Mouse (Mus musculus): ENCODE data around the gene Cd8b1. TPM values are rescaled to one million over a fixed set of nuclear protein-coding genes. Genes with fewer than 3 reads are reported as not detected.
"Not testable (repeated sequence)": the region's sequence is repeated elsewhere in the genome, so short reads cannot be mapped to it uniquely, and the experiment has no call there.

Gene Cd8b1
- polyA plus RNA-seq, 1 experiment from 2014 or later = not detected

DNA sequence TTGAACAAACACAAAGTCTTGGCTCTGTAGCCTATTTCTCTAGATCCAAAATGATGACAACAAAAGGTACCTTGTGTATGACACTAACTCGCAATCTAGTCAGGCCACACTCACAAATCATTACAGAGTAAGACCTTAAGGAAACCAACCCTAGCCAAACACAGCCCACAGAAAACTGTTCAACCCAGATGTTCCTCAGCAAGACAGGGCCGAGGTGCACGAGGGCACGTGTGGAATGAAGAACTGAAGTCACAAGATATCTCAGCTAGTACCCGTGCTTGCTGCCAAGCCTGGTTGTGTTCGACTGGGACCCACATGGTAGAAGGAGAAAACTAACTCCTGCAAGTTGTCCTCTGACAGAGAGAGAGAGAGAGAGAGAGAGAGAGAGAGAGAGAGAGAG lies 7.3 kb downstream of the Cd8b1 start:
- H3K27ac ChIP-seq = no peak overlapping the region
- H3K4me1 ChIP-seq (replicated peaks) = no peaks in the 10 kb centered on the region
- no peak for ATAC-seq (ENCODE audit: low read depth)
- H3K9me3 ChIP-seq (replicated peaks) = no peaks in the 10 kb centered on the region
- H3K4me2 ChIP-seq = no peak overlapping the region
- H3K36me3 ChIP-seq = no peaks in the 10 kb centered on the region
- no peaks in the 10 kb centered on the region for H3K27me3 ChIP-seq
- WGBS (ENCODE audit: insufficient replicate concordance) = 60% methylated on average over 6 of the region's 6 CpGs
- DNase-seq = no peak
- no peak overlapping the region for H3K4me3 ChIP-seq (replicated peaks)
- H3K9ac ChIP-seq = no peak overlapping the region

DNA sequence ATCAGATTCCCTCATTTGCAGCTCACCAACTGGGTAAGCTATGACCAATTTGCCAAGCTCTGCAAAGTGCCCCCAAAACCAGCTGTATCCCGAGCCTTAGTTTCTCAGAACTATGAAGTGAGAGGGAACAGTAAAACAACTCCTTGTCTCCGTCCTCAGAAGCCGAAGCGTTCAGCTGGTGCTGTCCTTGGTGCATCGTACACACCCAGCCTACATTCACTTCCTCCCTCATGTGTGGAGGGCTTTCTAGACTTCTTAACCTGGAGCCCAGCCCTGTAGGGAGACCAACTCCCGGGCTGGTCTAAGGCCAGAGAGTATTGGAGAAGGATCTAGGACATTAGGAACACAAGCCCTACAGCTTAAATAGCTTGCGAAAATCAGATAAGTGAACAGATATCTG lies 7.9 kb downstream of the Cd8b1 start:
- Histone ChIP-seq H3K9me3 (replicated peaks) (no peaks in the 10 kb centered on the region), H3K4me2 (no peak overlapping the region), H3K4me1 (replicated peaks) (no peaks in the 10 kb centered on the region), H3K4me3 (replicated peaks) (no peak overlapping the region), H3K9ac (no peak overlapping the region), H3K36me3 (no peaks in the 10 kb centered on the region), H3K27me3 (no peaks in the 10 kb centered on the region), H3K27ac (no peak overlapping the region)
- 71% methylated on average over 7 of the region's 7 CpGs for WGBS (ENCODE audit: insufficient replicate concordance)
- no peak for ATAC-seq (ENCODE audit: low read depth)
- DNase-seq = no peak

DNA sequence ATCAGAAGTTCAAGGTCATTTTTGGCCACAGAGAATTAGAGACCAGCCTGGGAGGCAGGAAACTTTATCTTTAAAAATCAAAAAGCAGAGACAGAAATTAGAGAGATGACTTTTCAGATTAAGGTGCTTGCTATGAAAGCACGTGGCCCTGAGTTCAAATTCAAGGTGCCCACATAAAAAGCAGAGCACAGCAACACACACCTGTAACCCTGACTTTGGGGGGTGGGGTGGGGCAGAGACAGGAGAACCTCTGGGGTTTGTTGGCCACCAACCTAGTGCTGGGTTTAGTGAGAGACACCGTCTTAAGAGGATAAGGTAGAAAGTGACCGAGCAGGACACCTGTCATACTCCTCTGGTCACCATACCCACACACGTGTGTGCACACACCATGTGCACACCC lies 8.9 kb downstream of the Cd8b1 start:
- not testable (repeated sequence) for H3K4me2 ChIP-seq; H3K9ac ChIP-seq; H3K9me3 ChIP-seq (replicated peaks); ATAC-seq (ENCODE audit: low read depth); H3K36me3 ChIP-seq; H3K4me3 ChIP-seq (replicated peaks); H3K27ac ChIP-seq; H3K4me1 ChIP-seq (replicated peaks); DNase-seq; H3K27me3 ChIP-seq
- 68% methylated on average over 2 of the region's 4 CpGs for WGBS (ENCODE audit: insufficient replicate concordance)

DNA sequence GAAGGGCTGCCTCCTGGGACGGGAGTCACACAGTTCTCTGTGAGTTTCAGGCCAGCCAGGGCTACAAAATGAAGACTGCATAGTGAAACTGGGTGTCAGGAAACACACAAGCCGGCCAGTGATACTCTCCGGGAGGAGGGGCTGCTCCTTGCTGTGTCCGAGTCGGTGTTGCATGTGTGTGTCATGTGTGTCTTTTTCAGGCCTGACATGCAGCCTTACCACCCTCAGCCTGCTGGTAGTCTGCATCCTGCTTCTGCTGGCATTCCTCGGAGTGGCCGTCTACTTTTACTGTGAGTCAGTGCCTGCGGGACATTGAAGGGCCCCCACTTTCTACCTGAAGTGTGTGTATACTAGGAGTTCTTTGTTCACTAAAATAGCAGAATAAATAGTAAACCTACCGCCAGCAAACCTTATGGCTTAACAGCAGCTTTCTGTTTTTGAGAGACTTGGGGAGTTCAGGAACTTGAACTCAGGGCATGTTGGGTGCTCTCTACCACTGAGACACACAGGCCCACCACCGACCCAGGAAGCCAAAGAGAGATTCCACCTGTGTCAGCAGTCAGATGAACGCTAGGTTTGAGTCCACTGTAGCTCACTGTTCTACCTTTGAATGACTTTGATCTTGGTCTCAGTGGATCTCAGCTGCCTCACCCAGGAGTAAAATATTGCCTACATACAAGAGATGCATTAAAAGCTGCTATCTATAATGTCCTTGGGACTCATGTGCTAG lies 9.8 kb downstream of the Cd8b1 start:
- DNase-seq (no peak), ATAC-seq (ENCODE audit: low read depth) (no peak)
- H3K27ac ChIP-seq = no peak overlapping the region
- no peaks in the 10 kb centered on the region for H3K27me3 ChIP-seq
- no peak overlapping the region for H3K9ac ChIP-seq
- no peak overlapping the region for H3K4me2 ChIP-seq
- H3K4me3 ChIP-seq (replicated peaks) = no peak overlapping the region
- no peaks in the 10 kb centered on the region for H3K36me3 ChIP-seq
- no peaks in the 10 kb centered on the region for H3K9me3 ChIP-seq (replicated peaks)
- no peaks in the 10 kb centered on the region for H3K4me1 ChIP-seq (replicated peaks)
- WGBS (ENCODE audit: insufficient replicate concordance) = 70% methylated on average over 11 of the region's 11 CpGs

DNA sequence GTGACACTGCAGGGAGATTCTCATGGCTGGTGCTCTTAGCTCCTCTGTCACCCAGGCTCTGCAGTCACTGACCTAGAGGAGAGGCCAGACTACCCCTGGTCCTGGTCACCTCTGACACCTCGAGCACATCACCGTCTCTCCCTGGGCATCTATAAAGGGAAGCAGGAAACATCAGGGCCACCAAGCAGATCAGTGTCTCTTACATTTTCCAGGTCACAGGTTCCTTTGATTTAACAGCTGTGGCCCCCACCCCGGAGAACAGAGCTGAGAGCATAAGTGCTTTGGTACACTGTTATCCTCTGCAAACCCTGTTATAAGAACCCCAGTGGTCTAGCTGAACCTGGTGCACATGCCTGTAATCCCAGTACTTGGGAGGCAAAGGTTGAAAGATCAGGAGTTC lies 10.4 kb downstream of the Cd8b1 start:
- Histone ChIP-seq H3K4me2 (no peak overlapping the region), H3K4me3 (replicated peaks) (no peak overlapping the region), H3K36me3 (no peaks in the 10 kb centered on the region), H3K27me3 (no peaks in the 10 kb centered on the region), H3K27ac (no peak overlapping the region), H3K9ac (no peak overlapping the region), H3K9me3 (replicated peaks) (no peaks in the 10 kb centered on the region), H3K4me1 (replicated peaks) (no peaks in the 10 kb centered on the region)
- no peak for ATAC-seq (ENCODE audit: low read depth)
- 63% methylated on average over 3 of the region's 3 CpGs for WGBS (ENCODE audit: insufficient replicate concordance)
- no peak for DNase-seq

DNA sequence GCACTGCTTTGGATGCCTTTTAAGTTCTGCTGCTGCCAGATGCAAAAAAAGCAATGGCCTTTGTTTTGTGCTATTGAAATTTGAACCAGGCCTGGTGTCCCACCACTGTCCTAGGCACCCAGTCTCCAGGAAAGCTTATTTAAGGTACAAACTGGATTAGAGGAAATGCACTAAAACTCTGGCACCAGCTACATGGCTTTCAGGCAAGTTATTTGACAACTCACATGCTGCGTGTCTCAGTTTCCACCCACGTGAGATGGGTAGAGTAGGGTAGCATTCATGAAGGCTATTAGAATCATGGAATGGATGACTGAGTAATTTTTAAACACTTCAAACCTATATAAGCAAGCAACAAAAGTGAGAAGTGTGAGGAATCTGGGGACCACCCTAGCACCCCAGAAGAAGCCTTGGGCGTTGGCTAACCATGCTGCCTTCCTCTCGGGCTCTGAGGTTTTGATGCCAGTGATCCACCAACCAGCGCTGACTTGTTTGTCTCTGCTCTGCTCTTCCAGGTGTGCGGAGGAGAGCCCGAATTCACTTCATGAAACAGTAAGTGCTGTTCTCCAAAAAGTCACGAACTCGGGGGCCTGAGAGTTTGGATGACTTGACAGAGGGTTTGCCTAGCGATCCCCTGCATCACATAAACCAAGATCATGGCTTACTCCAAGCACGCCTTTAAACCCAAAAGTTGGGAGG lies 11.1 kb downstream of the Cd8b1 start:
- no peaks in the 10 kb centered on the region for H3K4me1 ChIP-seq (replicated peaks)
- no peak for ATAC-seq (ENCODE audit: low read depth)
- no peak overlapping the region for H3K9ac ChIP-seq
- H3K4me3 ChIP-seq (replicated peaks) = no peak overlapping the region
- WGBS (ENCODE audit: insufficient replicate concordance) = 71% methylated on average over 11 of the region's 11 CpGs
- H3K27me3 ChIP-seq = no peaks in the 10 kb centered on the region
- H3K9me3 ChIP-seq (replicated peaks) = no peaks in the 10 kb centered on the region
- no peak for DNase-seq
- H3K4me2 ChIP-seq = no peak overlapping the region
- no peak overlapping the region for H3K27ac ChIP-seq
- no peaks in the 10 kb centered on the region for H3K36me3 ChIP-seq

DNA sequence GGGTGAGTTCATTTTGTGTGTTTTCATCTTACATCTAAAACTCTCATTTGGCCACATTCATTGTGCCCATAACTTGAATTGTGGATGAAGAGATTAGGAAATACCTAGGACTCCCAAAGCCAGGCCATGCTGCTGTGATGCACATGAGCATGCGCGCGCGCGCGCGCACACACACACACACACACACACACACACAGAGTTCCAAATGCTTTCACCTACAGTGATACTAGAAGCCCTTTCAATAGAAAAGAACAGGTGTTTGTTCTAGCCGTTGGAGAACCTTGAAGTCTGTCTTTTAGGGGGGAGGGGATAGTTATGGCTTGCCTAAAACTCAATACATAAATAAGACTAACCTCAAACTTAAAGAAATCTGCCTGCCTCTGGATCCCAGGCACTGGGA lies 15.1 kb downstream of the Cd8b1 start:
- no peak for DNase-seq
- no peak overlapping the region for H3K4me3 ChIP-seq (replicated peaks)
- ATAC-seq (ENCODE audit: low read depth) = no peak
- H3K4me1 ChIP-seq (replicated peaks) = no peaks in the 10 kb centered on the region
- H3K36me3 ChIP-seq = no peaks in the 10 kb centered on the region
- 84% methylated on average over 8 of the region's 8 CpGs for WGBS (ENCODE audit: insufficient replicate concordance)
- no peaks in the 10 kb centered on the region for H3K9me3 ChIP-seq (replicated peaks)
- H3K27me3 ChIP-seq = no peaks in the 10 kb centered on the region
- H3K4me2 ChIP-seq = no peak overlapping the region
- no peak overlapping the region for H3K9ac ChIP-seq
- H3K27ac ChIP-seq = no peak overlapping the region

DNA sequence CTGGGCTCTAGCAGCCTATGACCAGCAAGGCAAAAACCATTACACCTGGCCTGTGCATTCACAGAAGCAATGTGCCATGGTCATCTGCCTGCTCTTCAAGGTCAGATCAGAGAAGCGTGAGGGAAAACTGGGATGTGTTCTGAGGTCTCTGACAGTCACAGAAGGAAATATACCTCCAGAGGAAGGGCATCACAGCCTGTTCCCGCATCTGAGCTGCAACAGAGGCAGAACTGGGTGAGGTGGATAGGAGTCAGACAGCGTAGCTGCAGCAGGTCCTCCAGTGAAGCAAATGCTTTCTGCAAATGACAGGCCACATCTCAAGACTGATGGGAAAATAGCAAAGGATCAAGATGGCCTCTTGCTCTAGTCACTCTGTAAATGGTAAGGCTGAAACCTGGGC lies 16.4 kb downstream of the Cd8b1 start:
- no peaks in the 10 kb centered on the region for H3K4me1 ChIP-seq (replicated peaks)
- H3K27me3 ChIP-seq = no peaks in the 10 kb centered on the region
- DNase-seq (no peak), ATAC-seq (ENCODE audit: low read depth) (no peak)
- H3K27ac ChIP-seq = no peak overlapping the region
- WGBS (ENCODE audit: insufficient replicate concordance) = 57% methylated on average over 3 of the region's 3 CpGs
- H3K4me3 ChIP-seq (replicated peaks) = no peak overlapping the region
- H3K9me3 ChIP-seq (replicated peaks) = no peaks in the 10 kb centered on the region
- H3K4me2 ChIP-seq = no peak overlapping the region
- no peak overlapping the region for H3K9ac ChIP-seq
- no peaks in the 10 kb centered on the region for H3K36me3 ChIP-seq

DNA sequence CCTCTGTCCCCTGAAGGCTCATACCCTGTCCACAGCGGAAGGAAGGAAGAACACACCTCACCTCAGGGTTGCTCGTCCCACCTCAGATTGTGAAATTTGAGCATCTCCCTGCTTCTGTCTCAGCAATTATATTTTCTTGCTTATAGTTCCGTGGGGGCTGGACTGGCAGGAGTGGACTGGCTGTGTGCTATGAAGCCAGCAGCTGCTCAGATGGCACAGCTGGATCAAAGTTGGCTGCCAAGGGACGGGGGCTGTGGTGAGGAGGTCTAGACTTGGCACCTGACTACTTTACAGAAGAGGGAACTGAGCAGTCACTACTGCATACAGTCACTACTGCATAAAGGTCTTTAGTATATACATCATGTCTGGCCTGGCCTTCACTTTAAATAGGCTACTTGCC lies 16.8 kb downstream of the Cd8b1 start:
- DNase-seq (no peak), ATAC-seq (ENCODE audit: low read depth) (no peak)
- Histone ChIP-seq H3K36me3 (no peaks in the 10 kb centered on the region), H3K27me3 (no peaks in the 10 kb centered on the region), H3K4me2 (no peak overlapping the region), H3K4me3 (replicated peaks) (no peak overlapping the region), H3K4me1 (replicated peaks) (no peaks in the 10 kb centered on the region), H3K9me3 (replicated peaks) (no peaks in the 10 kb centered on the region), H3K9ac (no peak overlapping the region), H3K27ac (no peak overlapping the region)
- 71% methylated on average over 4 of the region's 4 CpGs for WGBS (ENCODE audit: insufficient replicate concordance)

DNA sequence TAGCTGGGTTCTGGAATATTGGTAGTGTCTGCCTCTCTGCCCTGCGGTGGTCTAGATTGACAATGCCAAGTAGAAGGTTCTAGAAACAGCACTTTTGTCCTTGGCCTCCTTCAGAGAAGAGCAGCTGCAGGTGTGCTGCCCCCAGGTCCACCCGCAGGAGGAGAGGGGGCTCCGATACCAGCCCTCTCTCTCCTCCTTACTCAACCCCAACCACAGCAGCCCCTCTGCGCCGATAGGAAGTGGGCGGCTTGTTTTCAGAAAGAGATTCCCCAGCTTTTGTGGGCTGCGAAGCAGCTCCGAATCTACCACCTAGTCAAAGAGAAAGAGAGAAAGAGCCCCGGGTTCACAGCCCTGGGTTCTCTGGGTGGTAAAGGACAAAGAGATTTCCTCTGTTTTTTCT lies 18.6 kb downstream of the Cd8b1 start:
- Histone ChIP-seq H3K9me3 (replicated peaks) (no peaks in the 10 kb centered on the region), H3K4me3 (replicated peaks) (no peak overlapping the region), H3K36me3 (no peaks in the 10 kb centered on the region), H3K27ac (no peak overlapping the region), H3K4me1 (replicated peaks) (no peaks in the 10 kb centered on the region), H3K27me3 (no peaks in the 10 kb centered on the region), H3K4me2 (no peak overlapping the region), H3K9ac (no peak overlapping the region)
- DNase-seq = no peak
- WGBS (ENCODE audit: insufficient replicate concordance) = 80% methylated on average over 9 of the region's 9 CpGs
- no peak for ATAC-seq (ENCODE audit: low read depth)

DNA sequence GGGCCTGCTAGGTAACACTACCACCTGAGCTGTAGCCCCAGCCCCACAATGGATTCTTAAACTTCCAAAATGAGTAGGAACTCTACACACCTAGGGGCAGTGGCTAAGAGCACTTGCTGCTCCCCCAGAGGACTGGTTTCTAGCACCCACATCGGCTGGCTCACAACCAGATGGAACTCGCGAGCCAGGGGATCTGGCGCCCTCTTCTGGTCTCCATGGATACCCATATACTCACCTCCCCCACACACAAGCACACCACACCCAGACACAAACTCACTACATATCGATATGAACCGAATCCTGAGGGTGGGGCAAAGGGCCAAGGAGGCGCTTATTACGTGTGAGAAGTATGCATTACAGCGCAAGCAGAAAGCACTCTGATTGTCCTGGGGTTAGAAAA lies 25.4 kb downstream of the Cd8b1 start:
- Histone ChIP-seq H3K9ac (no peak overlapping the region), H3K27ac (no peak overlapping the region), H3K4me1 (replicated peaks) (no peaks in the 10 kb centered on the region), H3K9me3 (replicated peaks) (no peaks in the 10 kb centered on the region), H3K4me2 (no peak overlapping the region), H3K36me3 (no peaks in the 10 kb centered on the region), H3K27me3 (no peaks in the 10 kb centered on the region), H3K4me3 (replicated peaks) (no peak overlapping the region)
- ATAC-seq (ENCODE audit: low read depth) (no peak), DNase-seq (no peak)
- WGBS (ENCODE audit: insufficient replicate concordance) = 84% methylated on average over 9 of the region's 9 CpGs

DNA sequence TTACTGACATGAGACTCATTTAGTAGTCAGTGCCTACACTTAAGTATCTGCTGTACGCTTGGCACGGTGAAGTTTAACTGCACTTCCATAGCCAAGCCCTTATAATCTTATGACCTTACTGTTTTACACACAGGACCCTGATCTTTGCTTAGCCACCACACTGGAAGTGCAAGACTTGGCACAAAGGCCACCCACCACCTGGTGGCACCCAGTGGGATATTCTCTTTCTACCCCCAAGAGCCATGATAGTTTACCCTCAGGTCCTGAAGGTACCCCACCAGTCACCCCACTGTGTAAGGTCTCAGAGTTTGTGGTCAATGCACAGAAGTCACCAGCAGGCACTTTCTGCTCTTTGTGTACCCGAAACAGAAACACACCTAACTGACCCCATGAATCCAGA lies 28.6 kb downstream of the Cd8b1 start:
- H3K4me1 ChIP-seq (replicated peaks) = no peaks in the 10 kb centered on the region
- H3K4me3 ChIP-seq (replicated peaks) = no peak overlapping the region
- H3K36me3 ChIP-seq = no peaks in the 10 kb centered on the region
- 75% methylated on average over 3 of the region's 3 CpGs for WGBS (ENCODE audit: insufficient replicate concordance)
- no peak overlapping the region for H3K9ac ChIP-seq
- no peak overlapping the region for H3K27ac ChIP-seq
- no peaks in the 10 kb centered on the region for H3K9me3 ChIP-seq (replicated peaks)
- DNase-seq (no peak), ATAC-seq (ENCODE audit: low read depth) (no peak)
- H3K4me2 ChIP-seq = no peak overlapping the region
- no peaks in the 10 kb centered on the region for H3K27me3 ChIP-seq

Measured in liver, embryonic 13.5 days (tissue).